In genomic region chr16:86694497-86694896, GRCm38 (mm10) we compare ENCODE assay signal across 9 mouse cellular contexts.
A peak's percentile ranks its signal among the peaks of the same experiment; 100 is the strongest.
DNase-seq lines count a peak whose midpoint lies in the region; ATAC-seq lines count a peak whose summit lies in the region.
"Had no signal": no experiment of that assay in that cellular context is flagged by ENCODE, and none has a peak within 500 bp of the region (broad histone marks: within the 10 kb centered on the region; RNA-seq: fewer than 3 reads in every experiment).

No protein-coding gene starts in this region.

- H3K9me3 ChIP-seq in midbrain, embryonic 13.5 days, result no peaks in the 10 kb centered on the region
- H3K9me3 ChIP-seq in midbrain, embryonic 11.5 days (ENCODE audit: control insufficient read depth, low read length), result no peaks in the 10 kb centered on the region
- H3K9me3 ChIP-seq in forebrain, embryonic 16.5 days (ENCODE audit: control insufficient read depth, low read length), result no peaks in the 10 kb centered on the region
- H3K9me3 ChIP-seq in hindbrain, embryonic 15.5 days, result no peaks in the 10 kb centered on the region
- H3K9me3 ChIP-seq: G1E had no signal

- H3K4me1 ChIP-seq in midbrain, embryonic 13.5 days (replicated peaks), result no peaks in the 10 kb centered on the region
- H3K4me1 ChIP-seq in midbrain, embryonic 11.5 days (ENCODE audit: control insufficient read depth, insufficient read depth, low read length), result no peaks in the 10 kb centered on the region
- H3K4me1 ChIP-seq in forebrain, embryonic 16.5 days (replicated peaks; ENCODE audit: control insufficient read depth, insufficient read depth, low read length), result peaks cover 3% of the 10 kb centered on the region; the same call in 1 of the 2 replicates
- H3K4me1 ChIP-seq in hindbrain, embryonic 15.5 days (replicated peaks), result no peaks in the 10 kb centered on the region

- H3K4me3 ChIP-seq in midbrain, embryonic 13.5 days (replicated peaks), result no peak overlapping the region
- H3K4me3 ChIP-seq in midbrain, embryonic 11.5 days (ENCODE audit: low read depth, low read length), result no peak overlapping the region
- no peak overlapping the region for H3K4me3 ChIP-seq in forebrain, embryonic 16.5 days (replicated peaks; ENCODE audit: low read length)
- H3K4me3 ChIP-seq in hindbrain, embryonic 15.5 days, result no peak overlapping the region

- no peak overlapping the region for H3K27ac ChIP-seq in midbrain, embryonic 13.5 days
- H3K27ac ChIP-seq in midbrain, embryonic 11.5 days (ENCODE audit: low read depth, low read length), result no peak overlapping the region
- H3K27ac ChIP-seq in forebrain, embryonic 16.5 days (ENCODE audit: low read length), result peak overlapping the region; percentile 31; the same call in 1 of the 2 replicates
- no peak overlapping the region for H3K27ac ChIP-seq in hindbrain, embryonic 15.5 days (replicated peaks)

- H3K9ac ChIP-seq in midbrain, embryonic 13.5 days (replicated peaks), result no peak overlapping the region
- no peak overlapping the region for H3K9ac ChIP-seq in midbrain, embryonic 11.5 days (ENCODE audit: low read length)
- no peak overlapping the region for H3K9ac ChIP-seq in forebrain, embryonic 16.5 days (replicated peaks; ENCODE audit: low read depth, low read length)
- no peak overlapping the region for H3K9ac ChIP-seq in hindbrain, embryonic 15.5 days

- 0 out of 2 replicates have a peak, but pooled peaks have one; percentile 24 for ATAC-seq in midbrain, embryonic 13.5 days
- no peak for ATAC-seq in midbrain, embryonic 11.5 days (ENCODE audit: low FRiP score)
- ATAC-seq in forebrain, embryonic 16.5 days, result peak; percentile 95
- ATAC-seq in hindbrain, embryonic 15.5 days (ENCODE audit: low FRiP score, low read depth), result peak; percentile 90
- no peak for ATAC-seq in megakaryocyte, adult 5-6 weeks (ENCODE audit: poor library complexity, severe bottlenecking)

- no peak for DNase-seq in midbrain, embryonic 11.5 days (ENCODE audit: low spot score, missing footprints)
- peak; percentile 9 to 23 for DNase-seq in layer of hippocampus, postnatal 10 days (ENCODE audit: low spot score in 2 of 2)
- DNase-seq in retina, postnatal 1 day, result peak; percentile 42
- no peak for DNase-seq in left cerebral cortex, postnatal 25 days (ENCODE audit: low spot score in 2 of 2)

- no peaks in the 10 kb centered on the region for H3K27me3 ChIP-seq in midbrain, embryonic 13.5 days
- H3K27me3 ChIP-seq in midbrain, embryonic 11.5 days (ENCODE audit: control insufficient read depth, insufficient read depth, low read length), result no peaks in the 10 kb centered on the region
- H3K27me3 ChIP-seq in forebrain, embryonic 16.5 days (replicated peaks; ENCODE audit: control insufficient read depth, insufficient read depth, low read length), result no peaks in the 10 kb centered on the region
- no peaks in the 10 kb centered on the region for H3K27me3 ChIP-seq in hindbrain, embryonic 15.5 days

- WGBS in midbrain, embryonic 13.5 days, result 55% methylated on average over 3 of the region's 3 CpGs
- WGBS in midbrain, embryonic 11.5 days, result 64% methylated on average over 3 of the region's 3 CpGs
- 21% methylated on average over 3 of the region's 3 CpGs for WGBS in forebrain, embryonic 16.5 days
- WGBS in hindbrain, embryonic 15.5 days, result 33% methylated on average over 3 of the region's 3 CpGs

- H3K4me2 ChIP-seq in midbrain, embryonic 13.5 days (replicated peaks), result no peak overlapping the region
- H3K4me2 ChIP-seq in midbrain, embryonic 11.5 days, result no peak overlapping the region
- no peak overlapping the region for H3K4me2 ChIP-seq in forebrain, embryonic 16.5 days (ENCODE audit: low read length)
- H3K4me2 ChIP-seq in hindbrain, embryonic 15.5 days, result no peak overlapping the region

- intact Hi-C loops in left cerebral cortex, postnatal 25 days (cut with DNase I), result no loop called here

- H3K36me3 ChIP-seq in midbrain, embryonic 13.5 days, result no peaks in the 10 kb centered on the region
- H3K36me3 ChIP-seq in midbrain, embryonic 11.5 days (ENCODE audit: control insufficient read depth, insufficient read depth, low read length), result no peaks in the 10 kb centered on the region
- no peaks in the 10 kb centered on the region for H3K36me3 ChIP-seq in forebrain, embryonic 16.5 days (ENCODE audit: control insufficient read depth, insufficient read depth)
- H3K36me3 ChIP-seq in hindbrain, embryonic 15.5 days, result no peaks in the 10 kb centered on the region
- H3K36me3 ChIP-seq: G1E had no signal

Comparison
In these comparisons a context has a peak if more than half of its experiments do, and no peak if none do; other contexts are left out.
1. ATAC-seq: peak in midbrain, embryonic 13.5 days (single experiment), forebrain, embryonic 16.5 days (single experiment) and hindbrain, embryonic 15.5 days (single experiment); none in midbrain, embryonic 11.5 days (single experiment) and megakaryocyte, adult 5-6 weeks (single experiment).
2. DNase-seq: peak in layer of hippocampus, postnatal 10 days (2 of 2) and retina, postnatal 1 day (single experiment); none in midbrain, embryonic 11.5 days (single experiment) and left cerebral cortex, postnatal 25 days (0 of 2).